In the genomic region with DNA sequence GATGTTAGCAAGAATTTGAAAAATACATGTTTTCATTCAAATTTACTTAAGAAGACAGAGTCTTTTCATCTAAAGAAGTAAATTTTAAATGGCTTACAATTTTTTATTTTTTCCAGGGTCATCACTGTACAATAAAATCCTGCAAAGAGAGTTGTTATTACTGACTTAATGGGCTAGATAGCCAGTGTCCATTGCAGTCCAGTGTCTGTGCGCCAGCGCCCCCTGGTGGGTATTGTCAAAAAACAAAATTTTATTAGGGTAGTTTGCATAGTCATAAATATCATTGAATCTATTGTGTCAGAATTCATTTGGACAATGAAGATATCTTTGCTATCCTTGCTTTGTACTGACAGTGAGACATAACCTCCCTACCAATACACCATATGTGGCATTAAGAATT, we compare ENCODE assay signal across 10 mouse cellular contexts.
DNase-seq lines count a peak whose midpoint lies in the region; ATAC-seq and TF ChIP-seq lines count a peak whose summit lies in the region.
"Had no signal": no experiment of that assay in that cellular context is flagged by ENCODE, and none has a peak within 500 bp of the region (broad histone marks: within the 10 kb centered on the region; RNA-seq: fewer than 3 reads in every experiment).

No protein-coding gene starts in this region.

- H3K9ac ChIP-seq in intestine, embryonic 14.5 days (ENCODE audit: low read length), result no peak overlapping the region
- H3K9ac ChIP-seq in intestine, embryonic 15.5 days, result no peak overlapping the region
- H3K9ac ChIP-seq in neural tube, embryonic 12.5 days, result no peak overlapping the region
- H3K9ac ChIP-seq: embryonic facial prominence, embryonic 15.5 days; stomach, embryonic 15.5 days had no signal

- H3K9me3 ChIP-seq in intestine, embryonic 14.5 days (ENCODE audit: control insufficient read depth, low read length), result no peaks in the 10 kb centered on the region
- no peaks in the 10 kb centered on the region for H3K9me3 ChIP-seq in intestine, embryonic 15.5 days
- H3K9me3 ChIP-seq in E14TG2a.4 (ENCODE audit: low read length), result no peaks in the 10 kb centered on the region
- H3K9me3 ChIP-seq in neural tube, embryonic 12.5 days, result no peaks in the 10 kb centered on the region
- H3K9me3 ChIP-seq: embryonic facial prominence, embryonic 15.5 days; stomach, embryonic 15.5 days had no signal

- no peak overlapping the region for H3K4me3 ChIP-seq in intestine, embryonic 14.5 days (ENCODE audit: low read depth, low read length)
- no peak overlapping the region for H3K4me3 ChIP-seq in intestine, embryonic 15.5 days (replicated peaks)
- no peak overlapping the region for H3K4me3 ChIP-seq in E14TG2a.4 (replicated peaks; ENCODE audit: low read length)
- H3K4me3 ChIP-seq in neural tube, embryonic 12.5 days, result no peak overlapping the region
- H3K4me3 ChIP-seq: embryonic facial prominence, embryonic 15.5 days; stomach, embryonic 15.5 days had no signal

- no peaks in the 10 kb centered on the region for H3K27me3 ChIP-seq in intestine, embryonic 14.5 days (replicated peaks; ENCODE audit: control insufficient read depth, insufficient read depth, low read length)
- H3K27me3 ChIP-seq in intestine, embryonic 15.5 days (replicated peaks), result no peaks in the 10 kb centered on the region
- H3K27me3 ChIP-seq in E14TG2a.4 (ENCODE audit: insufficient read depth, low read length), result no peaks in the 10 kb centered on the region
- no peaks in the 10 kb centered on the region for H3K27me3 ChIP-seq in neural tube, embryonic 12.5 days (replicated peaks)
- H3K27me3 ChIP-seq: embryonic facial prominence, embryonic 15.5 days; stomach, embryonic 15.5 days had no signal

- no peaks in the 10 kb centered on the region for H3K36me3 ChIP-seq in intestine, embryonic 14.5 days (ENCODE audit: control insufficient read depth, insufficient read depth, low read length)
- no peaks in the 10 kb centered on the region for H3K36me3 ChIP-seq in intestine, embryonic 15.5 days
- H3K36me3 ChIP-seq in E14TG2a.4 (ENCODE audit: insufficient read depth, low read length), result no peaks in the 10 kb centered on the region
- no peaks in the 10 kb centered on the region for H3K36me3 ChIP-seq in neural tube, embryonic 12.5 days
- H3K36me3 ChIP-seq: embryonic facial prominence, embryonic 15.5 days; stomach, embryonic 15.5 days had no signal

- no peaks in the 10 kb centered on the region for H3K4me1 ChIP-seq in intestine, embryonic 14.5 days (replicated peaks; ENCODE audit: control insufficient read depth, insufficient read depth, low read length)
- no peaks in the 10 kb centered on the region for H3K4me1 ChIP-seq in intestine, embryonic 15.5 days (replicated peaks)
- H3K4me1 ChIP-seq in E14TG2a.4 (replicated peaks; ENCODE audit: low read depth, low read length), result no peaks in the 10 kb centered on the region
- no peaks in the 10 kb centered on the region for H3K4me1 ChIP-seq in neural tube, embryonic 12.5 days
- H3K4me1 ChIP-seq: embryonic facial prominence, embryonic 15.5 days; stomach, embryonic 15.5 days had no signal

- no peak overlapping the region for H3K4me2 ChIP-seq in intestine, embryonic 14.5 days (ENCODE audit: low read length)
- H3K4me2 ChIP-seq in intestine, embryonic 15.5 days (replicated peaks), result no peak overlapping the region
- H3K4me2 ChIP-seq in neural tube, embryonic 12.5 days (replicated peaks), result no peak overlapping the region
- H3K4me2 ChIP-seq: embryonic facial prominence, embryonic 15.5 days; stomach, embryonic 15.5 days had no signal

- 4% methylated on average over 2 of the region's 2 CpGs for WGBS in intestine, embryonic 14.5 days
- WGBS in intestine, embryonic 15.5 days, result 4% methylated on average over 2 of the region's 2 CpGs
- 5% methylated on average over 2 of the region's 2 CpGs for WGBS in neural tube, embryonic 12.5 days

- peak; percentile 49 for TF ChIP-seq CTCF in E14TG2a.4 (conservative IDR thresholded peaks at IDR 0.05; ENCODE audit: low read length)

- peak; percentile 54 for DNase-seq in intestine, embryonic 14.5 days (ENCODE audit: low spot score)
- DNase-seq in adrenal gland, postnatal 14 days, result peak; percentile 77
- DNase-seq in embryo, embryonic 9.5 days (ENCODE audit: extremely low spot score), result peak; percentile 36
- peak; percentile 71 to 72 for DNase-seq in kidney, postnatal 4 days

- no peak overlapping the region for H3K27ac ChIP-seq in intestine, embryonic 14.5 days (ENCODE audit: low read depth)
- no peak overlapping the region for H3K27ac ChIP-seq in intestine, embryonic 15.5 days
- H3K27ac ChIP-seq in neural tube, embryonic 12.5 days, result no peak overlapping the region
- H3K27ac ChIP-seq: embryonic facial prominence, embryonic 15.5 days; stomach, embryonic 15.5 days had no signal

- no peak for ATAC-seq in intestine, embryonic 14.5 days (replicated peaks; ENCODE audit: low FRiP score, low TSS enrichment, low read depth)
- ATAC-seq in intestine, embryonic 15.5 days, result no peak
- 0 out of 2 replicates have a peak, but pooled peaks have one; percentile 29 for ATAC-seq in neural tube, embryonic 12.5 days (ENCODE audit: low FRiP score, low read depth)
- ATAC-seq in CD4-positive, CD25-positive, alpha-beta regulatory T cell, adult 4 months, result no peak
